Mouse (Mus musculus) thymus, adult 18-20 months (tissue): ENCODE results near the gene Timm23.
A peak's percentile ranks its signal among the peaks of the same experiment; 100 is the strongest.
"Not testable (repeated sequence)": the region's sequence is repeated elsewhere in the genome, so short reads cannot be mapped to it uniquely, and the experiment has no call there.

Experiments
- DNase-seq, 2 experiments: peaks; one replicate each; pipeline ENCODE4 v3.0.0; 2022; ENCODE audit warnings: mixed read lengths in 2 of 2

Gene Timm23

GRCm38 (mm10) chr14:32164173-32165051 lies 37.3 kb downstream of the Timm23 start:
- no peak for DNase-seq

GRCm38 (mm10) chr14:32163203-32163888 lies 38.4 kb downstream of the Timm23 start:
- no peak for DNase-seq

GRCm38 (mm10) chr14:32162231-32162630 lies 39.5 kb downstream of the Timm23 start:
- no peak for DNase-seq

GRCm38 (mm10) chr14:32161090-32161885 lies 40.4 kb downstream of the Timm23 start:
- DNase-seq, result no peak

GRCm38 (mm10) chr14:32160563-32160962 lies 41.1 kb downstream of the Timm23 start:
- DNase-seq, result no peak

- DNase-seq, result peak; percentile 95 to 96
Observed at GRCm38 (mm10) chr14:32159690-32160246, 41.9 kb downstream of the Timm23 start, which contains the start of gene Ncoa4. Gene Ncoa4 (plus strand): TSS chr14:32159865.

GRCm38 (mm10) chr14:32159150-32159670 lies 42.5 kb downstream of the Timm23 start:
- DNase-seq, result peak in 1 of 2 experiments; percentile 25

- no peak for DNase-seq
Observed at GRCm38 (mm10) chr14:32154758-32155157, 46.9 kb downstream of the Timm23 start.

GRCm38 (mm10) chr14:32153156-32153555 lies 48.5 kb downstream of the Timm23 start:
- no peak for DNase-seq

GRCm38 (mm10) chr14:32152243-32152965 lies 49.3 kb downstream of the Timm23 start:
- no peak for DNase-seq

- no peak for DNase-seq
Observed at GRCm38 (mm10) chr14:32150872-32151271, 50.8 kb downstream of the Timm23 start.

GRCm38 (mm10) chr14:32146578-32146977 lies 55.1 kb downstream of the Timm23 start:
- no peak for DNase-seq

GRCm38 (mm10) chr14:32145809-32146511 lies 55.7 kb downstream of the Timm23 start:
- DNase-seq, result no peak

GRCm38 (mm10) chr14:32145401-32145800 lies 56.3 kb downstream of the Timm23 start:
- no peak for DNase-seq

- DNase-seq, result no peak
Observed at GRCm38 (mm10) chr14:32144734-32145133, 57.0 kb downstream of the Timm23 start.

GRCm38 (mm10) chr14:32141723-32142122 lies 60.0 kb downstream of the Timm23 start, which contains the start of gene Msmb:
Gene Msmb (plus strand): TSS chr14:32142023.
- no peak for DNase-seq

- no peak for DNase-seq
Observed at GRCm38 (mm10) chr14:32140359-32140965, 61.2 kb downstream of the Timm23 start.

- DNase-seq, result not testable (repeated sequence)
Observed at GRCm38 (mm10) chr14:32136467-32136866, 65.2 kb downstream of the Timm23 start.

GRCm38 (mm10) chr14:32134293-32134692 lies 67.4 kb downstream of the Timm23 start:
- no peak for DNase-seq

- no peak for DNase-seq
Observed at GRCm38 (mm10) chr14:32131836-32132235, 69.9 kb downstream of the Timm23 start.
